Mouse (Mus musculus) embryonic facial prominence, embryonic 14.5 days (tissue): ENCODE measurements around the gene Gdpd3. TPM values are rescaled to one million over a fixed set of nuclear protein-coding genes. Genes with fewer than 3 reads are reported as not detected.
A peak's percentile ranks its signal among the peaks of the same experiment; 100 is the strongest.

Experiments used
- ATAC-seq: fragments of 200-750 bp; cut with Nextera tagmentation; 2 replicates; pipeline ENCODE4 v1.8.0; 2017; ENCODE audit warnings: low read depth, moderate number of reproducible peaks, moderate TSS enrichment
- DNase-seq: peaks from one replicate; pipeline ENCODE4 v3.0.0-alpha.2; 2015; ENCODE audit warnings: low spot score
- H3K27ac ChIP-seq: fragments of 300-500 bp; sonication (generic); replicated peaks from 2 replicates; pipeline ENCODE4 v1.5.1; 2014; ENCODE audit warnings: low read depth, mild to moderate bottlenecking, low read length, moderate library complexity
- H3K27me3 ChIP-seq: fragments of 300-500 bp; sonication (generic); replicated peaks from 2 replicates; pipeline ENCODE4 v1.6.1; 2014; ENCODE audit warnings: low read length; ENCODE audit not compliant: control insufficient read depth, insufficient read depth
- H3K36me3 ChIP-seq: fragments of 300-500 bp; sonication (generic); 2 replicates; pipeline ENCODE4 v1.6.1; 2014; ENCODE audit warnings: low read length, mixed read lengths; ENCODE audit not compliant: control insufficient read depth, insufficient read depth
- H3K4me1 ChIP-seq: fragments of 300-500 bp; sonication (generic); 2 replicates; pipeline ENCODE4 v1.6.1; 2014; ENCODE audit warnings: antibody characterized with exemption, low read length; ENCODE audit not compliant: control insufficient read depth, insufficient read depth
- H3K4me2 ChIP-seq: fragments of 300-500 bp; sonication (generic); 2 replicates; pipeline ENCODE4 v1.6.1; 2014; ENCODE audit warnings: low read depth, mild to moderate bottlenecking, low read length, moderate library complexity, mixed read lengths
- H3K4me3 ChIP-seq: fragments of 300-500 bp; sonication (generic); 2 replicates; pipeline ENCODE4 v1.5.1; 2014; ENCODE audit warnings: low read depth, mild to moderate bottlenecking, low read length
- H3K9ac ChIP-seq: fragments of 300-500 bp; sonication (generic); 2 replicates; pipeline ENCODE4 v1.6.1; 2014; ENCODE audit warnings: low read depth, mild to moderate bottlenecking, low read length, moderate library complexity, mixed read lengths
- H3K9me3 ChIP-seq: fragments of 300-500 bp; sonication (generic); 2 replicates; pipeline ENCODE4 v1.6.1; 2016; ENCODE audit warnings: low read length; ENCODE audit not compliant: control insufficient read depth
- WGBS: fragments of 180-500 bp; shearing (Covaris S2); extraction: QIAGEN DNeasy Blood & Tissue Kit; methylation state at CpG from one replicate; pipeline ENCODE4 v1.1.7; 2014; 5-methylcytosine and 5-hydroxymethylcytosine counted together
- polyA plus RNA-seq: library from polyadenylated mRNA; unstranded; fragments of >200 nt; fragmentation: Nextera tagmentation; extraction: Ambion mirVana; gene quantifications from 2 replicates; pipeline ENCODE4 v1.2.1, GENCODE M21; 2014

Gdpd3 gene
- polyA plus RNA-seq, 1 experiment from 2014 or later, result 5.1 TPM

GRCm38 (mm10) chr7:126740132-126740735, 25.9 kb upstream of the Gdpd3 start:
- 76% methylated on average over 13 of the region's 13 CpGs for WGBS
- no peaks in the 10 kb centered on the region for H3K27me3 ChIP-seq
- H3K4me1 ChIP-seq, result no peaks in the 10 kb centered on the region
- no peak overlapping the region for H3K27ac ChIP-seq
- H3K9me3 ChIP-seq, result no peaks in the 10 kb centered on the region
- H3K4me3 ChIP-seq, result no peak overlapping the region
- ATAC-seq (no peak), DNase-seq (no peak)
- no peaks in the 10 kb centered on the region for H3K36me3 ChIP-seq
- no peak overlapping the region for H3K9ac ChIP-seq
- no peak overlapping the region for H3K4me2 ChIP-seq

GRCm38 (mm10) chr7:126740977-126741376, 25.2 kb upstream of the Gdpd3 start:
- ATAC-seq (no peak), DNase-seq (no peak)
- WGBS, result 73% methylated on average over 5 of the region's 5 CpGs
- Histone ChIP-seq H3K4me3 (no peak overlapping the region), H3K9me3 (no peaks in the 10 kb centered on the region), H3K27me3 (no peaks in the 10 kb centered on the region), H3K27ac (no peak overlapping the region), H3K9ac (no peak overlapping the region), H3K4me2 (no peak overlapping the region), H3K36me3 (no peaks in the 10 kb centered on the region), H3K4me1 (no peaks in the 10 kb centered on the region)

- Histone ChIP-seq H3K9me3 (no peaks in the 10 kb centered on the region), H3K27ac (no peak overlapping the region), H3K4me1 (no peaks in the 10 kb centered on the region), H3K4me3 (no peak overlapping the region), H3K9ac (no peak overlapping the region), H3K36me3 (no peaks in the 10 kb centered on the region), H3K27me3 (no peaks in the 10 kb centered on the region), H3K4me2 (no peak overlapping the region)
- WGBS, result 85% methylated on average over 5 of the region's 5 CpGs
- no peak for DNase-seq
- ATAC-seq, result 0 out of 2 replicates have a peak, but pooled peaks have one; percentile 33
These were observed 24.7 kb upstream of the Gdpd3 start for GRCm38 (mm10) chr7:126741452-126741851.

GRCm38 (mm10) chr7:126741964-126742482, 24.1 kb upstream of the Gdpd3 start:
- Histone ChIP-seq H3K4me1 (no peaks in the 10 kb centered on the region), H3K36me3 (no peaks in the 10 kb centered on the region), H3K4me2 (no peak overlapping the region), H3K27ac (no peak overlapping the region), H3K9me3 (no peaks in the 10 kb centered on the region), H3K27me3 (no peaks in the 10 kb centered on the region), H3K9ac (no peak overlapping the region), H3K4me3 (no peak overlapping the region)
- ATAC-seq, result no peak
- WGBS, result 89% methylated on average over 13 of the region's 13 CpGs
- no peak for DNase-seq

GRCm38 (mm10) chr7:126746066-126746465, 20.1 kb upstream of the Gdpd3 start:
- Histone ChIP-seq H3K4me2 (no peak overlapping the region), H3K4me1 (no peaks in the 10 kb centered on the region), H3K9me3 (no peaks in the 10 kb centered on the region), H3K4me3 (no peak overlapping the region), H3K27me3 (no peaks in the 10 kb centered on the region), H3K9ac (no peak overlapping the region), H3K27ac (no peak overlapping the region), H3K36me3 (no peaks in the 10 kb centered on the region)
- 89% methylated on average over 12 of the region's 12 CpGs for WGBS
- no peak for ATAC-seq
- DNase-seq, result no peak

- Histone ChIP-seq H3K9ac (no peak overlapping the region), H3K36me3 (no peaks in the 10 kb centered on the region), H3K4me2 (no peak overlapping the region), H3K27me3 (no peaks in the 10 kb centered on the region), H3K9me3 (no peaks in the 10 kb centered on the region), H3K4me3 (no peak overlapping the region), H3K27ac (no peak overlapping the region), H3K4me1 (no peaks in the 10 kb centered on the region)
- 21% methylated on average over 6 of the region's 6 CpGs for WGBS
- ATAC-seq (no peak), DNase-seq (no peak)
These were observed 19.3 kb upstream of the Gdpd3 start for GRCm38 (mm10) chr7:126746798-126747197.

- no peak overlapping the region for H3K9ac ChIP-seq
- no peaks in the 10 kb centered on the region for H3K9me3 ChIP-seq
- WGBS, result 62% methylated on average over 7 of the region's 7 CpGs
- H3K4me1 ChIP-seq, result no peaks in the 10 kb centered on the region
- no peaks in the 10 kb centered on the region for H3K36me3 ChIP-seq
- H3K4me3 ChIP-seq, result no peak overlapping the region
- no peak overlapping the region for H3K27ac ChIP-seq
- DNase-seq (no peak), ATAC-seq (no peak)
- H3K4me2 ChIP-seq, result no peak overlapping the region
- H3K27me3 ChIP-seq, result no peaks in the 10 kb centered on the region
These were observed 17.3 kb upstream of the Gdpd3 start for GRCm38 (mm10) chr7:126748824-126749223.

GRCm38 (mm10) chr7:126749582-126750343, 16.4 kb upstream of the Gdpd3 start:
- H3K27ac ChIP-seq, result no peak overlapping the region
- WGBS, result 93% methylated on average over 17 of the region's 17 CpGs
- H3K9ac ChIP-seq, result no peak overlapping the region
- ATAC-seq (no peak), DNase-seq (no peak)
- H3K4me2 ChIP-seq, result no peak overlapping the region
- no peaks in the 10 kb centered on the region for H3K9me3 ChIP-seq
- H3K4me1 ChIP-seq, result no peaks in the 10 kb centered on the region
- H3K4me3 ChIP-seq, result no peak overlapping the region
- H3K36me3 ChIP-seq, result no peaks in the 10 kb centered on the region
- H3K27me3 ChIP-seq, result no peaks in the 10 kb centered on the region
